Mouse (Mus musculus): ENCODE measurements at regions not wholly inside any gene's neighbourhood (a gene's known extent, or its start where the extent isn't known, plus 50 kb on each side); places are given as distances from the start of the nearest gene placed in this dataset.

- H3K4me1 ChIP-seq (replicated peaks; ENCODE audit: control insufficient read depth in 2 of 2, insufficient read depth in 2 of 2, low read length in 1 of 2), result peaks cover 0 to 2% of the 10 kb centered on the region in 2 experiments; a peak in 1 of 4 replicates
- TF ChIP-seq CTCF (IDR thresholded peaks at IDR 0.05; ENCODE audit: low read depth) (peak; percentile 72), EP300 (IDR thresholded peaks at IDR 0.05; ENCODE audit: low read depth) (no peak)
- H3K27ac ChIP-seq, result no peak overlapping the region
- H3K9ac ChIP-seq (replicated peaks), result no peak overlapping the region
- H3K4me3 ChIP-seq (ENCODE audit: insufficient read depth in 1 of 2, low read depth in 2 of 2, low read length in 2 of 2), result no peak overlapping the region
- peaks cover 11% of the 10 kb centered on the region for H3K27me3 ChIP-seq (ENCODE audit: control insufficient read depth, insufficient read depth, low read length)
- no peaks in the 10 kb centered on the region for H3K36me3 ChIP-seq (replicated peaks; ENCODE audit: control insufficient read depth, insufficient read depth, low read depth)
- ATAC-seq (ENCODE audit: insufficient read depth) (no peak), DNase-seq (ENCODE audit: low read depth in 3 of 3, low spot score in 3 of 3) (peak in 2 of 3 experiments; percentile 4 to 9)
- H3K4me2 ChIP-seq (ENCODE audit: low read depth), result no peak overlapping the region
- H3K9me3 ChIP-seq (ENCODE audit: control insufficient read depth, low read length), result no peaks in the 10 kb centered on the region
Observed at GRCm38 (mm10) chr16:91166866-91167265, 58.4 kb upstream of the Olig2 start.

DNA sequence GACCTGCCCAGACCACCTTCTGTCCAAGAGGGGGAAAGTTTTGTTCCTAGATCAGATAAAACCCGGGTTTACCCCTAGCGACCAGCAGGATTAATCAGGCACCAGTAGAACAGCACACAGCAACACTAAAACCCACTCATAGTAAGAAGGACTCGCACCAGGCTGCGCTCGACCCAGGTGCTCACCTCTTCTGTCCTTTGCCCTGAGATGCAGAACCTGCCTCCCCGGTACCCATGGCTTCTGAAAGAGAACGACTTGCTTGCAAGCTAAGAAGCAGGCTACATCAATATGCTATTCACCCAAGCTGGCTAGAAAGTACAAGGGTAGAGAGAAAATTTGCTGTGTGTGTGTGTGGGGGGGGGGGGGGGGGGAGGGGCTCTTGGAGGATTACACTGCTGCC lies 56.9 kb upstream of the Olig2 start:
- Histone ChIP-seq H3K9ac (replicated peaks) (no peak overlapping the region), H3K4me3 (ENCODE audit: insufficient read depth in 1 of 2, low read depth in 2 of 2, low read length in 2 of 2) (no peak overlapping the region), H3K4me1 (replicated peaks; ENCODE audit: control insufficient read depth in 2 of 2, insufficient read depth in 2 of 2, low read length in 1 of 2) (peaks cover 0 to 2% of the 10 kb centered on the region in 2 experiments; a peak in 1 of 4 replicates), H3K27me3 (ENCODE audit: control insufficient read depth, insufficient read depth, low read length) (peaks cover 11% of the 10 kb centered on the region), H3K27ac (no peak overlapping the region), H3K36me3 (replicated peaks; ENCODE audit: control insufficient read depth, insufficient read depth, low read depth) (no peaks in the 10 kb centered on the region), H3K9me3 (ENCODE audit: control insufficient read depth, low read length) (no peaks in the 10 kb centered on the region), H3K4me2 (ENCODE audit: low read depth) (no peak overlapping the region)
- ATAC-seq (ENCODE audit: insufficient read depth) (no peak), DNase-seq (ENCODE audit: low read depth in 3 of 3, low spot score in 3 of 3) (no peak)
- TF ChIP-seq EP300 (IDR thresholded peaks at IDR 0.05; ENCODE audit: low read depth) (no peak), CTCF (IDR thresholded peaks at IDR 0.05; ENCODE audit: low read depth) (no peak)
- WGBS (ENCODE audit: insufficient replicate concordance), result 46% methylated on average over 7 of the region's 7 CpGs

DNA sequence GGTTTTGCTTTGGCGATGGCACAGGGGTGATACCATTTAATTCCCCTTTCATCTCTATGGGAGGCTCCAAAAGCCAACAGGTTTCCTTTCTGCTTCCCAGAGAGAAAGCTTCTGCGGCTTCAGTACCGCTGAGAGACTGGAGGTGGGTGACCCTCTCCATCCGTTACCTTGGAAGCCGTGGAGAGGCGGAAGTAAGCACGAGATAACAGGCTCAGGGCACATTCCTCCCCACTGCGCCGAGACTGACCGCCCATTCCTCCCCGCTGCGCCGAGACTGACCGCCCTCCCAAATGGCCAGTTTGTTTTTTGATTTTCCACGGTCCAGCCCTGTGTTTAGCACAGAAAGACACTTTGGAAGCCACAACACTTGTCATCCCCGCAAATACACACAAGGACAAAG lies 55.4 kb upstream of the Olig2 start:
- no peak overlapping the region for H3K9ac ChIP-seq (replicated peaks)
- H3K27ac ChIP-seq, result no peak overlapping the region
- H3K9me3 ChIP-seq (ENCODE audit: control insufficient read depth, low read length), result no peaks in the 10 kb centered on the region
- DNase-seq (ENCODE audit: low read depth in 3 of 3, low spot score in 3 of 3) (no peak), ATAC-seq (ENCODE audit: insufficient read depth) (no peak)
- H3K4me2 ChIP-seq (ENCODE audit: low read depth), result peak overlapping the region; percentile 36; the same call in 1 of the 2 replicates
- H3K36me3 ChIP-seq (replicated peaks; ENCODE audit: control insufficient read depth, insufficient read depth, low read depth), result no peaks in the 10 kb centered on the region
- TF ChIP-seq CTCF (IDR thresholded peaks at IDR 0.05; ENCODE audit: low read depth) (no peak), EP300 (IDR thresholded peaks at IDR 0.05; ENCODE audit: low read depth) (no peak)
- under 1% methylated on average over 16 of the region's 16 CpGs for WGBS (ENCODE audit: insufficient replicate concordance)
- no peak overlapping the region for H3K4me3 ChIP-seq (ENCODE audit: insufficient read depth in 1 of 2, low read depth in 2 of 2, low read length in 2 of 2)
- H3K27me3 ChIP-seq (ENCODE audit: control insufficient read depth, insufficient read depth, low read length), result peaks cover 11% of the 10 kb centered on the region
- peaks cover 0 to 2% of the 10 kb centered on the region in 2 experiments; a peak in 1 of 4 replicates for H3K4me1 ChIP-seq (replicated peaks; ENCODE audit: control insufficient read depth in 2 of 2, insufficient read depth in 2 of 2, low read length in 1 of 2)

DNA sequence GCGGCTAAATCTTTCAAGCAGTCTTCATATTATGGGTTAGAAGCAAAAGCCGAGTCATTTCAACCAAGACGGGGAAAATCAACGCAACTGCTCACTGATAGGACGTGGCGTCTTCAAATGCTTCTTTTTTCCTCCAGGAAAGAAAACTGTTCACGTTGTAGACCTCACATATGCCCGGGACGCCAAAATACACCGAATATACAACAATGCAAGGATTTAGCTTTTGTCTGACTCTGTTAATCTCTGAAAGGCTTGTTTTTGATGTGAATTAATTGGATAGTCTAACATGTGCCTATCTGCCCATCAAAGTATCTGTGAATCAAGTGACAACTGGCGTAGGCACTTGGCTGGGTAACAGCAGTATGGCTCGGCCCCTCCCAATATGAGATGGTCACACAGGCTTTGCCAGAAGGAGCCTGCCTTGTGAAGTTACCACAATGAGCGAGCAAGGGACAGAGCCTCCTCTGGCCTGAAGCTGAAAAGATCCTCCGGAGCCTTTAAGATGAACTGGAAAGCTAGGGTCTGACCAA lies 53.3 kb upstream of the Olig2 start:
- no peak overlapping the region for H3K9ac ChIP-seq (replicated peaks)
- no peak overlapping the region for H3K4me2 ChIP-seq (ENCODE audit: low read depth)
- no peaks in the 10 kb centered on the region for H3K9me3 ChIP-seq (ENCODE audit: control insufficient read depth, low read length)
- ATAC-seq (ENCODE audit: insufficient read depth), result no peak
- H3K27me3 ChIP-seq (ENCODE audit: control insufficient read depth, insufficient read depth, low read length), result peaks cover 11% of the 10 kb centered on the region
- no peak for DNase-seq (ENCODE audit: low read depth in 3 of 3, low spot score in 3 of 3)
- TF ChIP-seq EP300 (IDR thresholded peaks at IDR 0.05; ENCODE audit: low read depth) (no peak), CTCF (IDR thresholded peaks at IDR 0.05; ENCODE audit: low read depth) (no peak)
- H3K4me3 ChIP-seq (ENCODE audit: insufficient read depth in 1 of 2, low read depth in 2 of 2, low read length in 2 of 2), result no peak overlapping the region
- peaks cover 0 to 2% of the 10 kb centered on the region in 2 experiments; a peak in 1 of 4 replicates for H3K4me1 ChIP-seq (replicated peaks; ENCODE audit: control insufficient read depth in 2 of 2, insufficient read depth in 2 of 2, low read length in 1 of 2)
- no peak overlapping the region for H3K27ac ChIP-seq
- no peaks in the 10 kb centered on the region for H3K36me3 ChIP-seq (replicated peaks; ENCODE audit: control insufficient read depth, insufficient read depth, low read depth)
- WGBS (ENCODE audit: insufficient replicate concordance), result 64% methylated on average over 14 of the region's 14 CpGs

DNA sequence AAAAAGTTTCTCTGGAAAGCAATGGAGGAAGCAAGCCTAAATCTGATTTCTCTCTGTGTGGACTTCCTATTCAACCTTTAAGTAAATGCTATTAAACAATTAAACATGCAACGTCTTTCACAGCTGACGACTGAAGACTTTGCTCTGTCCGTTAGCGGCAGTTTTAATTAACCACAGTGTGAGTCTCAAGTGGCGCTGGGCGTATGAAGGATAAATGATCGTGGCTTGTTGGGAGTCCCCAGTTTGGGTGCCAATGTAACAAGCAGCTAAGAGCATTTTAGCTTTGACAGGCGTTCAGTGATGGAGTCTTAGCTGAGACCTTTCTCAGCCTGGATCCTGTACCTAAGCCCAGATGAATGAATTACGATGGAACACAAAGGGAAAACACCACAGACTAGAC lies 52.7 kb upstream of the Olig2 start:
- Histone ChIP-seq H3K4me2 (ENCODE audit: low read depth) (no peak overlapping the region), H3K27ac (no peak overlapping the region), H3K4me1 (replicated peaks; ENCODE audit: control insufficient read depth in 2 of 2, insufficient read depth in 2 of 2, low read length in 1 of 2) (peaks cover 0 to 2% of the 10 kb centered on the region in 2 experiments; a peak in 1 of 4 replicates), H3K27me3 (ENCODE audit: control insufficient read depth, insufficient read depth, low read length) (peaks cover 11% of the 10 kb centered on the region), H3K9me3 (ENCODE audit: control insufficient read depth, low read length) (no peaks in the 10 kb centered on the region), H3K4me3 (ENCODE audit: insufficient read depth in 1 of 2, low read depth in 2 of 2, low read length in 2 of 2) (no peak overlapping the region), H3K36me3 (replicated peaks; ENCODE audit: control insufficient read depth, insufficient read depth, low read depth) (no peaks in the 10 kb centered on the region), H3K9ac (replicated peaks) (no peak overlapping the region)
- TF ChIP-seq EP300 (IDR thresholded peaks at IDR 0.05; ENCODE audit: low read depth) (no peak), CTCF (IDR thresholded peaks at IDR 0.05; ENCODE audit: low read depth) (no peak)
- WGBS (ENCODE audit: insufficient replicate concordance), result 70% methylated on average over 9 of the region's 9 CpGs
- DNase-seq (ENCODE audit: low read depth in 3 of 3, low spot score in 3 of 3), result no peak
- ATAC-seq (ENCODE audit: insufficient read depth), result no peak
